Mouse (Mus musculus) spleen, postnatal 14 days (tissue): ENCODE measurements around the gene Ctnnb1.

Experiments used
- DNase-seq, 2 experiments: peaks; one replicate each; pipeline ENCODE4 v3.0.0; 2021 to 2022; ENCODE audit warnings: low spot score in 2 of 2

Gene Ctnnb1

DNA sequence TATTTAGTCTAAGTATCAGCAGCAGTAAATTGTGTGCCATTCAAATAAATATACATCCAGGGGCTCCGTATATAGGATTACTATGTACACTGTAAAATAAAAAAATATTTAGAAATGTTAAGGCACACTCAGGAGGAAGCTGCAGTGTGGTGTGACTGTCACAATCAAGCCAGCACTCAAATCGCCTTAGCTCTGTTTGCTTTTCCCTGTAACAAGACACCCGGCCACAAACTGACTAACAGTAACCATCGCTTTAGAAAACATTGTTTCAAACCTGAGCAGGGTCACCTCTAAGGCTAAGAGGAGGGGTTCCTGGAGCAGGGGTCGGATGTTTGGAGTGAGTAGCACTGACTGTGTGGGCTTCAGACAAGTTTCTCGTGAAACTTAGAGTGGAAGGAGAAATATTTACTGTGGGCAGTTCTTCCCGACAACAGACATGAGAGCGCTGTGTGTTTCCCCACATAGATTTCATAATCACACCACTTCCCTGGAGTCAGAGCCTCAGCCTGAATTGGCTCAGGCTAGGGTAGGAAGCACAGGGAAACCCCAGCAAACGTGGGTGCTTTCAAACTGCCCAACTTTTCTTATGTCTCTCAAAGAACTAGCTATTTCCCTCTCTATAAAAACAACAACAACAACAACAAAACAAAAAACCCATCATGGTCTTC, 1.9 kb upstream of the Ctnnb1 start:
- no peak for DNase-seq

GRCm38 (mm10) chr9:120930021-120930420, 1.0 kb downstream of the Ctnnb1 start:
- DNase-seq: no peak

GRCm38 (mm10) chr9:120930811-120931210, 1.8 kb downstream of the Ctnnb1 start:
- no peak for DNase-seq

DNA sequence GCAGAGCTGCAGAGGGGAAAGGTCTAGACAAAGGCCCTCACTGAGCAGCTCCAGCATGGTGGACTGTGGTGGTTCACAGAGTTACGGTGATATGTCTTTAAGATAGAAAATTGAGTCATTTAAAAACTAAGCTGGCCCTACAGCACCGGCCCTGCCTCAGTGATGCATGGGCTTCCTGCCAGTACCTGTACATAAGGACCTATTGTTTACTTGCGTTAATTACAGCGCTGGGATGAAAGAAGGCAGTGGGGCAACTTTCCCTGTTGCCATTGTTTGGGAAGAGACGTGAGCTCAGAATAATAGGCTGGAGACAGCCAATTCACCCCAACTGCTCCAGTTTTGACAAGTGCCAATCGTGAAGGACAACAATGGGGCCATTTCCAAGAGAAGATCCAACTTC, 3.4 kb downstream of the Ctnnb1 start:
- DNase-seq: no peak

GRCm38 (mm10) chr9:120932797-120933586, 4.0 kb downstream of the Ctnnb1 start:
- DNase-seq: peak; percentile 96 to 98

GRCm38 (mm10) chr9:120933587-120933885, 4.5 kb downstream of the Ctnnb1 start:
- DNase-seq: no peak

GRCm38 (mm10) chr9:120933886-120934758, 5.1 kb downstream of the Ctnnb1 start:
- DNase-seq: peak in 1 of 2 experiments; percentile 23

DNA sequence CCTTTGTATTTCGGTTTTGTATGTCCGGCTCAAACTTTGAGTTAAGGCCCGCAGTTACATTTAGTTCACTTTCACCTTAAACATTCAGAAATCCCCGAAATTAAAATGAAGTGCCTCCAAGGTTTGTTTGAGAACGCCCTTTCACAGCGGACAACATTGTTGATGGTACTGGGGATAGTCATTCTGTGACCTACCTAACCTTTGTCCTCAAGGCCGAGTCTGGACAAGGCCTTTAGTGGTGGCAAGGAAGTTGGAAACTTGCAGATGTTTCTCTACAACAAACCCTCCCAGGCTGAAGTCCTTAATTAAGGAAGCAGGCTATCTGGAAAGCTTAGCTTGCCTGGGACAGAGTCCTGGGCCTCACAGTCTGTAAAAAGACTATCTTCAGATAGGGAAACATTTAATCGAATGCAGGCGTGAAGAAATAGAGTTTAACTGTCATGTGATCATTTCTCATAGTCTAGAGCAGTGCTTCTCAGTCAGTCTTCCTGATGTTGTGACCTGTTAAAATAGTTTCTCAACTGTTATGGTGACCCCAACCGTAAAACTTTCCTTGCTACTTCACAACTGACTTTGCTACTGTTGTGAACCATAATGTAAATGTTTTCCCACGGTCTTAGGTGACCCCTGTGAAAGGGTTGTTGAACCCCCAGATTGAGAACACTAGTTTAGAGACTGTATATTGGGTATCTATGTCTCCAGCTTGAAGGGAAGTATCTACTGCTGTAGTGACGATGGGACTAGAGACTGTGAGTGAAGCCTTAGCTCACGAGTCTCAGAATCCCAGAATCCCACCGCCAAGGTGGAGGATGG, 6.0 kb downstream of the Ctnnb1 start:
- no peak for DNase-seq

DNA sequence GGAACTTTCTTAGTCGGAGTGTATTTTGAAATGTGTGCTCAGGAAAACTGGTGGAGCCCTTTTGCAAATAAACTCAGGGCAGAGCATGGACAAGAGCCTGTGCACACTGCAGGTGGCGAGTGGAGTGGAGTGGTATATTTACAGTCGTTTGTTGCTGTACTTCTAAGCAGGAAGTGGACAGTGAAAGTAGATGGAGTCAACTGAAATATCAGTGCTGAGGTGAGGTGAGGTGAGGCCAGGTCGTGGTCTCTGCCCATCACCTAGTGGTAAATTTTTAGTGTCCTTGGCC, 6.6 kb downstream of the Ctnnb1 start:
- DNase-seq: no peak

DNA sequence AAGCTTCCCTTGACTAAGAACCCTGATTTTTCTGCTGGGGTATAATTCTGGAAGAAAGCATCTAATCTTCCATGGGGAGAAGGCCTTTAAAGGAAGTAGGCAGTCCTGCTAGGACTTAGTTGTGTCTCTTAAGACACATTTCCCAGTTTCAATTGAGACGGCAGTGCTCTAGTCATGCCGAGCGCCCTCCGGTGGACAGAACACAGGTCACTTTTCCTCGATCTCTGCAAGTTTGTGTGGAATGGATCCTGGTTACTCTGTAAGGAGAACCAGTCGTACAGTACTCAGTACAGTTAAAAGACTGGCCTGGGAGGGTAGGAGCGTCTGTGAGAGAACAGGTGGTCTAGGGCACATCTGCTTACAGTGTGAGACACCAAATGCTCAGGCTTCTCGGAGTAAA, 7.3 kb downstream of the Ctnnb1 start:
- DNase-seq: peak in 1 of 2 experiments; percentile 50

DNA sequence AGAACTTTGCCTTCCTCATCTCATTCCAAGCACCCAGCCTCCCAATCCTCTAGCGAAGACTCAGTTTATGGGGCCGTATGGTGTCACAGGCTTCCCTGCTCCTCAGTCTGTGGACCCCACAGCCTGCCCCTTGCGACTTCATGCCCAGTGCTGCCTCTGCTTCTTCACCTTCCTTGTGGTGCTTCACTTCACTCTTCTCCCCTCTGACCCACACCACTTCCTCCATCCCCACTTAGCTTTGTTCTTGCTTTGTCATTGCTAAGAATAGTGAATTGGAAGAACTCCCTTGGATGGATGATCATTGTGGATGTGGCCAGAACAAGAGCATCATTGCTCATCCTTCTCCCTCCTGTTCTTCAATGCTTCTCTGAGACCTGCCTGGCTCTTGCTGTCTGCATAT, 11.8 kb downstream of the Ctnnb1 start:
- no peak for DNase-seq

GRCm38 (mm10) chr9:120943757-120944156, 14.7 kb downstream of the Ctnnb1 start:
- DNase-seq: no peak

DNA sequence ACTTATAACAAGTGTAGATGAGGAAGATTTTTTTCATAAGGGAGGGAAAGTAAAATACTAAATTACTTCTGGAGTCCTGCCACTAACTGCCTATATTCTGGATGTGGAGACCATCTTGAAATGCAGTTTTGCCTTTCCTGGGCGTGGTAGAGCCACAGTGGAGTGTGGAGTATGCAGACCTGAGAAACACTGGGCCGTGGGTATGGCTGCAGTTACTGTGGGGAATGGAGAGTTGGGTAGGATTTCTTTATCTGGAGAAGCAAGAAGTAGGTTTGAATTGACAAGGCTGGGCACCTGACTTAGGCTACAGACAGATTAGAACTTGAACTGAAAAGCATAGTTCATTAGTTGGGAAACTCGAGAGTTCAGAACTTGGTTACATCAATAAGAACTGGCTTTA, 15.2 kb downstream of the Ctnnb1 start:
- DNase-seq: no peak

DNA sequence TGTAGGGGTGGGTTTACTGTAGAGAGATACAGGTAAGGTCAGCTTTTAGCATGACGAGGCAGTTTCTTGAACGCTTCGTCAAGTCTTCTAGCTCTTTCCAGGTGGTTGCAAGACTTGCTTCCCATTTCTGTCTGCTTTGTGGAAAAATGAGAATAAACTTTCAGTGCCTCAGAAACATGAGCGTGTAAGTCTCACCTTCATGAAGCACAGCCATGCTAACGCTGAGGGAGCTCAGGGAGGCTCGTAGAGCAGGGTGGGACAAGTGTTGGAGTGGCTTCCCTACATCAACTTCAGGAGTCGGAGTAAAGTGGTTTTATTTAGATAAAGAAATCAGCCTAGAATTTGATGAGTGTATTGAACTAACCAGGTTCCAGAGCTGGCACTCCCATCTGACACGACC, 17.1 kb downstream of the Ctnnb1 start:
- DNase-seq: no peak

DNA sequence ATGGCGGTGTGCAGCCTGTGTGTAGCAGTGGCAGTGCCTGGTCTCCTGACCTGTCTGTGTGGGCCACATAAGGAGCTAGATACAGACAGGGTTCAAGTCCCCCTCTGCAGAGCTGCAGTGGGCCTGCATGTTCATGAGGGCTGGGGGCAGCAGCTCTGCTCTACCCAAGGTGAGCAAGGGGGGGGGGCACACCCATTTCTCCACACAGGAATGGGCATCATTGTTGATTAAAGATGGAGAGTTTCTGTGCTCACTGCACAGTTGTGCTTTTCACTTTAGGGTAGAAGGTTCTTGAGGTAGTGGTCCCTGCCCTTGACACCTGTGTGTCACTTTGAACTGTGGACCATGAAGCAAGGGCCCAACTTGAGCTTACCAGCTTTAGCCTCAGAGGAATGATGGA, 19.8 kb downstream of the Ctnnb1 start:
- no peak for DNase-seq

GRCm38 (mm10) chr9:120950761-120951160, 21.7 kb downstream of the Ctnnb1 start:
- DNase-seq: no peak

DNA sequence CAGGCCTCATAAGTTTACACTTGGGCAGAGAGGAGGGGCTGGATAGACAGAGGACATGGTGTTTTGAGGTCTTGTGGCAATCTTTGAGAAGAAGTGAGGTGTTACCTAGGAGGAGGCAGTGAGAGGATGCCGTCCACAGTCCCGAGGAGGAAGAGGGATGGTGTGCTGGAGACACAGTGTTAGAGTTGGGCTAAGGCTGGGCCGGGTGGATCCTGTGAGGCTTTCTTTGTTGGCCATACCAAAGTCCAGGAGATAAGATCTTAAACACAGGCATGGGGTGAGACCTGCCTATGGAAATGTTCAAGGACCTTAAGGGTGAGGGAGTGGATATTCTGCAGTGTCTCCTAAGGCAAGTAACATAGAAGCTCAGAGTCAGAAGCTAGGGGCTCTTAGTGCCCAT, 22.9 kb downstream of the Ctnnb1 start:
- DNase-seq: no peak

- DNase-seq: no peak
Observed at GRCm38 (mm10) chr9:120958051-120958450, 29.0 kb downstream of the Ctnnb1 start.

DNA sequence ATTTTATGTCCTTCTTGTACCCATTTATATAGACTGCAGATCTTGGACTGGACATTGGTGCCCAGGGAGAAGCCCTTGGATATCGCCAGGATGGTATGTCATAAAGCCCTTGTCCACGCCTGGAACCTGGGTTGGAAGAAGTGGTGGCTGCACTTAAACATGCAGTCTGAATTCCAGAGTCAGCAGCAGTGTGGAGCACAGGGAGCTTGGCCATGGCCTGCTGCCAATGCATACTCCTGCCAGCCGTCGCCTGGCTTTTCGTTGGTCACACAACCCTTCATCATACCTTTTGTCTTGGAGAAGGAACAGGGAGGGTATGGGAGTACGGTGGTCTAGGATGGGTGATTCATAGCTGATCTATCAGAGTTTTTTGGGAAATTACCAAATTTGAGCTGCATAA, 29.5 kb downstream of the Ctnnb1 start:
- DNase-seq: no peak

- no peak for DNase-seq
Observed at GRCm38 (mm10) chr9:120959225-120959624, 30.2 kb downstream of the Ctnnb1 start.

DNA sequence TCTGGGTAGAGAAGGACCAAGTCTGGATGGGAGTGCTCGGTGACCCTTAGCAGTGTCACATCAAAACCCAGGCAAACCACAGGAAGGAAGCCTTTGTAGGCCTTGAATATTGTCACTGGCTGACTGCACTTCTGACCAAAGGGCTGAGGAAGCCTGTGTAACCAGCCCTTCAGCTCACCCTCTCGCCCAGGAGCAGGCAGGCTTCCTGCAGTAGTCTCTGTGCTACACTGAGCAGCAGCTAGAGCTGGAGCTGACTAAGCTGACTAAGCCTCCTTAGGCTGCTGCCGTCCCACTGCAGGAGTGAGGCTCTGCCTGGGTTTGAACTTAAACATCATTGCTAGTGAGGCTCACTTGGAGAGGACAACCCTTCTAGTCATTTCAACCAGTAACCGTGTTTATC, 31.6 kb downstream of the Ctnnb1 start:
- no peak for DNase-seq

DNA sequence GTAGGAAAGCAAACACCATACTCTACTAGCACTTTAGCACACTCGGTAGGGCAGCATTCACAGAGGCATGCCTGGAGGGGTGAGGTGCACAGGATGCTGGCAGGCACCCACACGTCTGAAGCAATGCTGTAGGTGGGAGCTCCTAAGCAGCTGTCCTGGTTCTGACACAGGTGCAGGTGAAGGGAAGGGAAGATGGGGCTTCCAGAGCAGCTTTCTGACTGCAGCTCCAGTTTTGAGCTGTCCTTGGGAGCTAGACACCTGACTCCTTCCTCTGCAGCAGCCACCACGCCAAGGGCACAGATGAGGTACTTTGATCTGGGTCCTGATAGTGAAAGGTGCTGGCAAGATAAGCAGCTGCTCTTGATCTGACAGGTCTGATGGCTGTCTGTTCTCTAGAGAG, 32.5 kb downstream of the Ctnnb1 start:
- no peak for DNase-seq
